ENCODE assay signal across 8 mouse cellular contexts in genomic region chr8:13412891-13413558, GRCm38 (mm10). TPM values are rescaled to one million over a fixed set of nuclear protein-coding genes. Genes with fewer than 3 reads are reported as not detected.
A peak's percentile ranks its signal among the peaks of the same experiment; 100 is the strongest.
DNase-seq lines count a peak whose midpoint lies in the region; ATAC-seq and TF ChIP-seq lines count a peak whose summit lies in the region.

No protein-coding gene starts in this region.

- peak; percentile 80 for TF ChIP-seq CTCF in left cerebral cortex, adult 2 months (IDR thresholded peaks at IDR 0.05)
- TF ChIP-seq CTCF in midbrain, postnatal 0 days (IDR thresholded peaks at IDR 0.05), result peak; percentile 86

- WGBS in midbrain, postnatal 0 days, result 68% methylated on average over 13 of the region's 13 CpGs

- ATAC-seq in hematopoietic stem cell, adult 5-6 weeks (replicated peaks in 1 of 2; ENCODE audit: insufficient read depth in 1 of 2, low FRiP score in 2 of 2, low TSS enrichment in 1 of 2, low read depth in 1 of 2, poor library complexity in 2 of 2, severe bottlenecking in 2 of 2), result peak; percentile 70 to 77
- peak; percentile 17; the same call in 1 of the 2 replicates for ATAC-seq in midbrain, postnatal 0 days (ENCODE audit: low FRiP score)

- no peak overlapping the region for H3K4me3 ChIP-seq in left cerebral cortex, adult 2 months
- no peak overlapping the region for H3K4me3 ChIP-seq in midbrain, postnatal 0 days (ENCODE audit: low read depth, low read length)

- no peak overlapping the region for H3K9ac ChIP-seq in midbrain, postnatal 0 days (replicated peaks; ENCODE audit: low read length, poor library complexity, severe bottlenecking)

- H3K4me2 ChIP-seq in midbrain, postnatal 0 days (ENCODE audit: low read depth, low read length, poor library complexity, severe bottlenecking), result no peak overlapping the region

- H3K27ac ChIP-seq in left cerebral cortex, adult 2 months, result no peak overlapping the region
- H3K27ac ChIP-seq in midbrain, postnatal 0 days (ENCODE audit: low read depth, low read length), result no peak overlapping the region

- no peaks in the 10 kb centered on the region for H3K9me3 ChIP-seq in midbrain, postnatal 0 days (ENCODE audit: low read length)

- no peaks in the 10 kb centered on the region for H3K36me3 ChIP-seq in midbrain, postnatal 0 days (ENCODE audit: insufficient read depth, low read length)

- H3K4me1 ChIP-seq in midbrain, postnatal 0 days (ENCODE audit: insufficient read depth, low read length), result no peaks in the 10 kb centered on the region

- no peaks in the 10 kb centered on the region for H3K27me3 ChIP-seq in midbrain, postnatal 0 days (ENCODE audit: insufficient read depth, low read length)

- intact Hi-C loops in left cerebral cortex, adult 2 months (cut with DNase I), result loop anchor here (1.0 to 2.0 kb wide), 3 partner anchors 49 to 342 kb away; no protein-coding TSS in a partner anchor
- intact Hi-C loops in left cerebral cortex, postnatal 25 days (cut with DNase I), result loop anchor here (2.0 to 10.0 kb wide), 2 partner anchors 138 to 342 kb away; partner anchors contain the start of gene Cdc16

- DNase-seq in left cerebral cortex, adult 2 months (ENCODE audit: extremely low spot score in 1 of 2, low spot score in 2 of 2), result peak; percentile 40 to 69
- DNase-seq in left cerebral cortex, adult 8-10 months (ENCODE audit: low spot score in 2 of 2), result no peak
- DNase-seq in adipocyte (ENCODE audit: low spot score), result peak; percentile 88
- peak; percentile 52 to 61 for DNase-seq in cerebellum, postnatal 4 days (ENCODE audit: low spot score in 2 of 2)
- DNase-seq in left cerebral cortex, postnatal 25 days (ENCODE audit: low spot score in 2 of 2), result peak; percentile 32 to 42
- peak; percentile 77 for DNase-seq in midbrain, postnatal 0 days (ENCODE audit: low spot score)
- DNase-seq in thymus, postnatal 0 days (ENCODE audit: low spot score), result peak; percentile 66

RNA-seq across cellular contexts. Expression of gene Grk1, which starts 8.1 kb away (rescaled TPM):
- not detected for total RNA-seq in left cerebral cortex, adult 2 months (2021)
- total RNA-seq in left cerebral cortex, adult 8-10 months (2022), result under 1 TPM in 1 of 4 experiments, not detected in 3; 0.09 TPM
- not detected in 2 replicates for total RNA-seq in hematopoietic stem cell, adult 5-6 weeks (2017)
- total RNA-seq in left cerebral cortex, postnatal 25 days (2021), result not detected
- total RNA-seq in midbrain, postnatal 0 days (2014; rRNA removed), result under 0.01 TPM in 1 of 2 replicates, not detected in the other
- polyA plus RNA-seq in midbrain, postnatal 0 days (2015; fragmentation: Nextera tagmentation; extraction: Ambion mirVana), result not detected in 2 replicates
- 0.03 TPM in 1 of 2 replicates, not detected in the other for polyA plus RNA-seq in thymus, postnatal 0 days (2015; fragmentation: Nextera tagmentation; extraction: Ambion mirVana)

RNA-seq across cellular contexts. Expression of gene Atp4b, which starts 16.4 kb away (rescaled TPM):
- not detected for total RNA-seq in left cerebral cortex, adult 2 months (2021)
- not detected for total RNA-seq in left cerebral cortex, adult 8-10 months (2022)
- total RNA-seq in hematopoietic stem cell, adult 5-6 weeks (2017), result not detected in 2 replicates
- total RNA-seq in left cerebral cortex, postnatal 25 days (2021), result not detected
- total RNA-seq in midbrain, postnatal 0 days (2014; rRNA removed), result not detected in 2 replicates
- not detected in 2 replicates for polyA plus RNA-seq in midbrain, postnatal 0 days (2015; fragmentation: Nextera tagmentation; extraction: Ambion mirVana)
- 0.41 and 0.42 TPM in 2 replicates for polyA plus RNA-seq in thymus, postnatal 0 days (2015; fragmentation: Nextera tagmentation; extraction: Ambion mirVana)

RNA-seq across cellular contexts. Expression of gene Tmem255b, which starts 22.0 kb away (rescaled TPM):
- 1 to 10 TPM; 3.6 to 5.9 TPM for total RNA-seq in left cerebral cortex, adult 2 months (2021)
- total RNA-seq in left cerebral cortex, adult 8-10 months (2022), result 1 to 10 TPM; 3.4 to 5.1 (median 4.1) TPM
- not detected in 2 replicates for total RNA-seq in hematopoietic stem cell, adult 5-6 weeks (2017)
- 1 to 10 TPM; 5.0 to 5.6 TPM for total RNA-seq in left cerebral cortex, postnatal 25 days (2021)
- 1.1 and 2.2 TPM in 2 replicates for total RNA-seq in midbrain, postnatal 0 days (2014; rRNA removed)
- 1.6 and 1.8 TPM in 2 replicates for polyA plus RNA-seq in midbrain, postnatal 0 days (2015; fragmentation: Nextera tagmentation; extraction: Ambion mirVana)
- polyA plus RNA-seq in thymus, postnatal 0 days (2015; fragmentation: Nextera tagmentation; extraction: Ambion mirVana), result 0.55 and 0.99 TPM in 2 replicates

Comparison
In these comparisons a context has a peak if more than half of its experiments do, and no peak if none do; other contexts are left out.
1. DNase-seq: peak in left cerebral cortex, adult 2 months (2 of 2), adipocyte (single experiment), cerebellum, postnatal 4 days (2 of 2), left cerebral cortex, postnatal 25 days (2 of 2), midbrain, postnatal 0 days (single experiment) and thymus, postnatal 0 days (single experiment); none in left cerebral cortex, adult 8-10 months (0 of 2).